Mouse (Mus musculus): ENCODE results near the gene Cbx4. TPM values are rescaled to one million over a fixed set of nuclear protein-coding genes. Genes with fewer than 3 reads are reported as not detected.

Cbx4 gene
- polyA plus RNA-seq, 1 experiment from 2014 or later: 11.2 TPM

DNA sequence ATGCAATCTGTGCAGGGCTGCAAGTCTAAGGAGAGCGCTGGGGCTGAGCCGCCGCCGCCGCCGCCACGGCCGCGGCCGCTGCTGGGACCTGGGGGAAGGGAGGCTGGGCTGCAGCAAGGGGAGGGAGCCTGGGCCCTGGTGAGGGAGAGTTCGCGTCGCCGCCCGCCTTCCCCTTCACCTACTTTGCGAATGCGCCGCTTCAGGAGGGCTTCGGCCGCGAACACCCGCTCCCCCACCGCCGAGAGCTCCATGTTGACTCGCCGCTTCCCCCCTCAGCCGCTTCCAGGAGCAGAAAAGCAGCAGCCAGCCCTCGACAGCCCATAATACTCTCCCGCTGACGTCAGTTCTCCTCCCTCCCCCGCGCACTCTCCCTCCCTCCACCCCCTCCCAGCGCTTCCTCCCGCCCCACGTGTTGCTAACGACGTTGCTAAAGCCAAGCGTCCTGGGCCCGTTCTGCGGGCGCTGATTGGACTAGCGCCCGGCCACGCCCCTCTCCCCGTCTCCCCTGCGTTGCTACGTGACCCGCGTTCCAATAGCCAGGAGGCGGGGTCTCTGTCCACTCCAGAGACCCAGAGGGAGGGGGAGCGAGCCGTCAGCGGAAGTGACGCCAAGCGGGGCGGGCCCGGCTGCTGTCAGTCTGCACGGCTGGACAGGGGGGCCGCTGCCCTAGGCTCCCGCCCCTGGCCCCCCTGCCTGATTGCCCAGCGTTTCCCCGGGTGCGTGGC, 45.3 kb downstream of the Cbx4 start, which contains the start of gene Cbx8:
TSS of gene Cbx8 (minus strand) at position 370 of the 725 bp plus-strand sequence.
- Histone ChIP-seq H3K36me3 (0 out of 2 replicates have a peak, but pooled peaks cover 8% of the 10 kb centered on the region), H3K4me2 (replicated peaks) (peak within 1 kb of the TSS; percentile 97), H3K4me1 (replicated peaks) (peaks cover 70% of the 10 kb centered on the region), H3K27me3 (replicated peaks) (peaks cover 71% of the 10 kb centered on the region), H3K27ac (peak within 1 kb of the TSS; percentile 77), H3K9me3 (no peaks in the 10 kb centered on the region), H3K4me3 (replicated peaks) (peak within 1 kb of the TSS; percentile 69), H3K9ac (peak within 1 kb of the TSS; percentile 82)
- peak; percentile 96 for ATAC-seq
- under 1% methylated on average over 63 of the region's 63 CpGs for WGBS

DNA sequence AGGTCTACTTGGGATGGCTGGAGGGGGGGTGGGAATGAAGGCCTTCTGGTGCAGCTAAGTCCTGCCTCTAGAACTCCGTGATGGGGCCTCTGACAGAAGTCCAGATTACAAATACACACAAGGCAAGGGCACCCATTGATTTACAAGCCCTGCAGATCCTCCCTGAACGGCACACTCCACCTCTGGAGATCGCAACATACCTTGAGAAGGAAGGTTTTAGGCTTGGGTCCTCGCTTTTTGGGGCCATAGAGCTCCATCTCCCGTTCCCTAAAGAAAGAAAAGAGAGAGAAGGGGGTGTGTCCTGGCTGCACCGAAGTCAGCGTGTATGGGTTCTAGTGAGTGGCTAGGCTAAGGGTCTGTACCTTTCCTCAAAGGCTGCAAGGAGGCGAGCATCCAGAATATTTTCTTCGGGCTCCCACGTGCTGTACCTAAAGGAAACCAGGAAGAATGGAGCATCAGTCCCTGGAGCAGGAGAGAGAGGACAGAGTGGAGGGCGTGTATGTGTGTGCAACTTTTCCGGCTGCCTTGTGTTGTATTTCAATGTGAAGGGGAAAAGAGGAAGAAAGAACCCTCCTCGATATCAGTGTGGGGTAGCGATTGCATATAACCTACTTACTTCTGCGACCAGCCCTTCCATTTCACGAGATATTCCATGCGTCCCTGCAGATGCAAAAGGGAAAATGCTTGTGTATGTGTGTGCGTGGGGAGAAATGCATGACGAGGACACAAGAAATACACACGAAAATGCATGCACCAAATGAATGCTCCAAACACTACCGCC, 46.1 kb downstream of the Cbx4 start:
- H3K4me1 ChIP-seq (replicated peaks): peaks cover 71% of the 10 kb centered on the region
- peak overlapping the region; percentile 69 for H3K4me3 ChIP-seq (replicated peaks)
- H3K27me3 ChIP-seq (replicated peaks): peaks cover 72% of the 10 kb centered on the region
- no peak overlapping the region for H3K27ac ChIP-seq
- H3K9ac ChIP-seq: peak overlapping the region; percentile 82
- peak overlapping the region; percentile 97 for H3K4me2 ChIP-seq (replicated peaks)
- no peak for ATAC-seq
- 15% methylated on average over 21 of the region's 21 CpGs for WGBS
- H3K36me3 ChIP-seq: 0 out of 2 replicates have a peak, but pooled peaks cover 8% of the 10 kb centered on the region
- no peaks in the 10 kb centered on the region for H3K9me3 ChIP-seq

DNA sequence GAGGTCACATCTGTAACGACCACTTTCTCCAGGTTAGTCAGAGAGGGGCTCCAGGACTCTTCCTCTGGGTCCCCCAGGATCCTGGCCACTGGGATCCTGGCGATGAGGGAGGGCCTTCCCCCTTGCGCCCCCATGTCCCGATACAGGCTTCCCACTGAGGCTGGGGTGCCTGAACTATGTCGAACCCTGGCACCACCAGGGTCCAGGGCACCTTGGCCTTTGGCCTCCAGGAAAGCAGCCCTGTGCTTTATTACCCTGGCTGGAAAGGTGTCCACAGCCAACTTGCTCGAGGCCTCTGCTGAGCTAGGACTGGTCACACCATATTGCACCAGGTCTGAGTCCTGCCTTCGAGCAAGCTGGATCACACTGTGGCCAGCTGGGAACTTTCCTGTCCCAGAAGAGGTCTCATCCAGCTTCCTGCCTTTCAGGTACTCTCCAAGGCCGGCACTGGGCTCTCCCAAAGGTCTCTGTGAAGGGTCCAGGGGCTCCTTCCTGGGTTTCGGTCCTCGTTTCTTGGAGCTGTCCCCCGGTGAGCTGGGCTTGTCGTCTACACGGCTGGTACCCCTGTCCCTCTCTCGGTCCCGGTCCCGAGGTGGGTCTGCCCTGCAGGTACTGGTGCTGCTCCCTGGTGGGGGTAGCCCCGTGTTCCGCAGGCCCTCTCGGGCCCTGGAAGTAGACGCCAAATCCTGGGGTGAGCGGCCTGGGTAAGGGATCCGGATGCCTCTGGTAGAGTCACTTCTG, 47.1 kb downstream of the Cbx4 start:
- Histone ChIP-seq H3K36me3 (0 out of 2 replicates have a peak, but pooled peaks cover 8% of the 10 kb centered on the region), H3K4me3 (replicated peaks) (no peak overlapping the region), H3K4me2 (replicated peaks) (0 out of 2 replicates have a peak overlapping the region, but pooled peaks have one; percentile 4), H3K9me3 (no peaks in the 10 kb centered on the region), H3K27ac (no peak overlapping the region), H3K9ac (no peak overlapping the region), H3K27me3 (replicated peaks) (peaks cover 69% of the 10 kb centered on the region), H3K4me1 (replicated peaks) (peaks cover 69% of the 10 kb centered on the region)
- WGBS: 70% methylated on average over 22 of the region's 22 CpGs
- no peak for ATAC-seq

DNA sequence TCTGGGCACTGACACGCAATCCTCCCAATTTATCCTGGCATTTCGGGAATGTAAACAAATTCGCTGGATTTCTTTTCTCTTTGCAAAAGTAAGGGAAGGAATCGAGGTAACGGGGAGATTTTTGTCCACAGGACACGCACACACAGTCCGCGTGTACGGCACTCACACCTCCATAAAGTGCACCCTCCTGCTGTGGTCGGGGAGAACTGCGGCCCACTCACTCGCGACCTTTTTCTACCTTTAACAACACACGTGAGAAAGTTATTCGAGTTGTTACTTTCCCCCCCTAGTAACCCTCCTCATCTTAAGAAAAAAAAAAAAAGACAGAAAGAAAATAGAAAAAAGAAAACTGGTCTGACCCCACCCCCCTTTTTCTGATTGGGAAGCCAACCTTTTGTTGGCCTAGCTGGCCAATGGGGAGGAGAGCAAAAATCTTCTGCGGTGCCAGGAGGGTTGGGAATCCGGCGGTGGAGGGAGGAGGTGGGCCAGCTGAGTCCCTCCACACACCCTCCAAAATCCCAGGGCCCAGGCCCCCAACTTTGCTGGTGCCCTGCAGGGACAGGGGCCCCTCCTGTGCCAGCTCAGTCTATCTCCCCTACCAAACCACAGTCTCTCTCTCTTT, 48.1 kb downstream of the Cbx4 start:
- Histone ChIP-seq H3K4me2 (replicated peaks) (peak overlapping the region; percentile 94), H3K36me3 (0 out of 2 replicates have a peak, but pooled peaks cover 8% of the 10 kb centered on the region), H3K27me3 (replicated peaks) (peaks cover 59% of the 10 kb centered on the region), H3K27ac (no peak overlapping the region), H3K4me1 (replicated peaks) (peaks cover 63% of the 10 kb centered on the region), H3K9ac (peak overlapping the region; percentile 56; the same call in 1 of the 2 replicates), H3K9me3 (no peaks in the 10 kb centered on the region), H3K4me3 (replicated peaks) (peak overlapping the region; percentile 47; the same call in 1 of the 2 replicates)
- ATAC-seq: no peak
- WGBS: 34% methylated on average over 18 of the region's 18 CpGs

DNA sequence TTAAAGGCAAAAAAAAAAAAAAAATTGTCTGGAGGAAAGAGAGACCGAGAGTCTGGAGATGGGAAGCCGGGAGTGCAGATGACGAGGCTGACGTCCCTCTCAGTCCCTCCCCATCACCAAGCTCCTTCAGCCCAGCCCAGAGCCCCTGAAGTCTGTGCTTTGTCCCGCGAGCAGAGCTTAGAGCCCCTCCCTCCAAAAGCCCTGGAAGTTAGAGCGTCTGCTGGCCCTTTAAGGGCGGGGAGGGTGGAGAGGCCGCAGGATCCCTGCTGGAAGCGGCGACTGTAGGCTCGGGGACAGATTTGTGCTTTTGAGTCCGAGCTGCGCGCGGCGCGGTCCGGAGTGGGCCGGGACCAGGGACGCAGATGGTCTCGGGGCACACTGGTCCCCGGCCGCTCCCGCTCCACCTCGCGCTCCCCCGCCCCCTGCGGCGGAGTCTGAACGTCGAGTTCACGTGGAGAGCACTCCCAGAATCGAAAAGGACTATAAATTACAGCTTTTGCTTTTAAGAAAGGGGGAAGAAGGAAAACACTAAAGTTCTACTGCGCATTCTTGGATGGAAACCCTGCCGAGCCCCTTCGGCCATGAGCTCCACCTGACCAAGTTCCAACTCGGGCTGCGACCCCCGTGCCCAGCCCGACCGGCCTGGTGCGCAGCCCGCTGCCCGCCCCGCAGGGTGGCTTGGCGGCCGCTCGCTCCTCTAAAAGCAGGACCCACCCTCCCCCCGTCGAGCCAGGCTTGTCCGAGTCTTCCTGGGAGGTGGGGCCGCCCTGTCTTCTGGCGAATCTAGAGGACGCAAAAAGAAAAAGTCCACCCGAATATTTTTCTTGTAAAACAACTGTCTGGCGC, 48.9 kb downstream of the Cbx4 start:
- H3K27me3 ChIP-seq (replicated peaks): peaks cover 55% of the 10 kb centered on the region
- WGBS: 6% methylated on average over 57 of the region's 57 CpGs
- no peaks in the 10 kb centered on the region for H3K9me3 ChIP-seq
- H3K4me2 ChIP-seq (replicated peaks): peak overlapping the region; percentile 94
- no peak for ATAC-seq
- H3K9ac ChIP-seq: peak overlapping the region; percentile 56
- peaks cover 55% of the 10 kb centered on the region for H3K4me1 ChIP-seq (replicated peaks)
- peaks cover 8% of the 10 kb centered on the region; the same call in 1 of the 2 replicates for H3K36me3 ChIP-seq
- H3K27ac ChIP-seq: no peak overlapping the region
- H3K4me3 ChIP-seq (replicated peaks): peak overlapping the region; percentile 47

GRCm38 (mm10) chr11:119036447-119036846, 49.6 kb downstream of the Cbx4 start:
- Histone ChIP-seq H3K36me3 (peaks cover 8% of the 10 kb centered on the region; the same call in 1 of the 2 replicates), H3K9me3 (no peaks in the 10 kb centered on the region), H3K27ac (no peak overlapping the region), H3K27me3 (replicated peaks) (peaks cover 49% of the 10 kb centered on the region), H3K9ac (no peak overlapping the region), H3K4me2 (replicated peaks) (0 out of 2 replicates have a peak overlapping the region, but pooled peaks have one; percentile 17), H3K4me3 (replicated peaks) (no peak overlapping the region), H3K4me1 (replicated peaks) (peaks cover 49% of the 10 kb centered on the region)
- no peak for ATAC-seq
- WGBS: 11% methylated on average over 15 of the region's 15 CpGs

DNA sequence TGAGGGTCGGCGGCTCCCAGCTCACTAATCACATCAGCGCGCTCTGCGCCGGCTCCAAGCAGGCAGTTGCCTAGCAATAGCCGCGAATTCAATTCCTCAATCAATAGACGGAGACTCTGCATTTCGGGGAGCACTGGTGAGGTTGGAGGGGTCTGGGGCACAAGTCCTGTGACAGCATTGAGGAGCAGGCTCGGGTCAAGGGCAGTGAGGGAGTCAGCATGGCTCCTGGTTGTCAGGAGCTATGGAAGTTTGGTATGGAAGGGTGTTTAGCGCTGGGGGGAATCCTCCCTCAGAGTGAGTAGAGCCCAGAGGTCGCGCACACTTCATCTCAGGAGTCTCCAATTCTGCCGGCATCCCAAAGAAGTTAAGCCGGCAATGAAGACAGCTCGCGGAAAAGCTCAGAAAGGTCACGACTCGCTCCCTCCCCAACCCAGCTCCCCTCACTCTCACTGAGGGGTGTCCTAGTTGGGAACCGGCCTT, 50.3 kb downstream of the Cbx4 start:
- no peaks in the 10 kb centered on the region for H3K9me3 ChIP-seq
- WGBS: 10% methylated on average over 21 of the region's 21 CpGs
- H3K9ac ChIP-seq: no peak overlapping the region
- no peak for ATAC-seq
- H3K36me3 ChIP-seq: peaks cover 8% of the 10 kb centered on the region; the same call in 1 of the 2 replicates
- no peak overlapping the region for H3K27ac ChIP-seq
- no peak overlapping the region for H3K4me3 ChIP-seq (replicated peaks)
- H3K4me1 ChIP-seq (replicated peaks): peaks cover 47% of the 10 kb centered on the region
- no peak overlapping the region for H3K4me2 ChIP-seq (replicated peaks)
- H3K27me3 ChIP-seq (replicated peaks): peaks cover 46% of the 10 kb centered on the region

- Histone ChIP-seq H3K27ac (no peak overlapping the region), H3K9ac (no peak overlapping the region), H3K36me3 (peaks cover 8% of the 10 kb centered on the region; the same call in 1 of the 2 replicates), H3K4me2 (replicated peaks) (no peak overlapping the region), H3K27me3 (replicated peaks) (peaks cover 46% of the 10 kb centered on the region), H3K4me3 (replicated peaks) (no peak overlapping the region), H3K4me1 (replicated peaks) (peaks cover 45% of the 10 kb centered on the region), H3K9me3 (no peaks in the 10 kb centered on the region)
- WGBS: 8% methylated on average over 21 of the region's 21 CpGs
- ATAC-seq: no peak
Measured at GRCm38 (mm10) chr11:119035094-119035685, 50.8 kb downstream of the Cbx4 start.

GRCm38 (mm10) chr11:119034635-119035034, 51.4 kb downstream of the Cbx4 start:
- no peak for ATAC-seq
- peak overlapping the region; percentile 54 for H3K4me2 ChIP-seq (replicated peaks)
- peak overlapping the region; percentile 13; the same call in 1 of the 2 replicates for H3K4me3 ChIP-seq (replicated peaks)
- peaks cover 39% of the 10 kb centered on the region for H3K4me1 ChIP-seq (replicated peaks)
- peaks cover 11% of the 10 kb centered on the region for H3K36me3 ChIP-seq
- 5% methylated on average over 19 of the region's 19 CpGs for WGBS
- H3K9ac ChIP-seq: peak overlapping the region; percentile 15; the same call in 1 of the 2 replicates
- no peaks in the 10 kb centered on the region for H3K9me3 ChIP-seq
- no peak overlapping the region for H3K27ac ChIP-seq
- H3K27me3 ChIP-seq (replicated peaks): peaks cover 46% of the 10 kb centered on the region

GRCm38 (mm10) chr11:119033874-119034558, 52.0 kb downstream of the Cbx4 start:
- peak; percentile 49 for ATAC-seq
- H3K4me2 ChIP-seq (replicated peaks): peak overlapping the region; percentile 54
- H3K27me3 ChIP-seq (replicated peaks): peaks cover 42% of the 10 kb centered on the region
- H3K9me3 ChIP-seq: no peaks in the 10 kb centered on the region
- 2% methylated on average over 26 of the region's 26 CpGs for WGBS
- peak overlapping the region; percentile 13; the same call in 1 of the 2 replicates for H3K4me3 ChIP-seq (replicated peaks)
- peaks cover 34% of the 10 kb centered on the region for H3K4me1 ChIP-seq (replicated peaks)
- peak overlapping the region; percentile 15; the same call in 1 of the 2 replicates for H3K9ac ChIP-seq
- H3K36me3 ChIP-seq: peaks cover 15% of the 10 kb centered on the region
- H3K27ac ChIP-seq: no peak overlapping the region

Measured in intestine, embryonic 15.5 days (tissue).